Mouse (Mus musculus) brain, adult 2 months (tissue): ENCODE results near the gene Olfr157.
"Not testable (repeated sequence)": the region's sequence is repeated elsewhere in the genome, so short reads cannot be mapped to it uniquely, and the experiment has no call there.

Experiments used
- DNase-seq: peaks from one replicate; pipeline ENCODE4 v3.0.0; 2011; ENCODE audit warnings: low read depth, low spot score

The Olfr157 gene

GRCm38 (mm10) chr4:43798936-43799335, 41.1 kb downstream of the Olfr157 start:
- no peak for DNase-seq

GRCm38 (mm10) chr4:43795844-43796243, 44.2 kb downstream of the Olfr157 start:
- DNase-seq, result not testable (repeated sequence)

GRCm38 (mm10) chr4:43795296-43795695, 44.7 kb downstream of the Olfr157 start:
- no peak for DNase-seq
